Mouse (Mus musculus) adrenal gland, adult 2 months (tissue): ENCODE results near the gene Ptcd1. TPM values are rescaled to one million over a fixed set of nuclear protein-coding genes. Genes with fewer than 3 reads are reported as not detected.
"Not testable (repeated sequence)": the region's sequence is repeated elsewhere in the genome, so short reads cannot be mapped to it uniquely, and the experiment has no call there.

ENCODE experiments used
- DNase-seq: peaks from one replicate; pipeline ENCODE4 v3.0.0; 2021
- long read RNA-seq: library from polyadenylated mRNA; stranded (forward); transcript quantifications from one replicate; pipeline ENCODE4 v2.0.0, GENCODE M21; 2021
- polyA plus RNA-seq: library from polyadenylated mRNA; depleted of rRNA; stranded (reverse); fragments of >200 nt; gene quantifications from 2 replicates; pipeline ENCODE4 v1.2.3, GENCODE M21; 2012; rRNA removed
- total RNA-seq, 2 experiments: library from RNA; stranded (reverse); gene quantifications; 2 replicates each; pipeline ENCODE4 v1.2.3; 2021

The Ptcd1 gene
- total RNA-seq (10 to 100 TPM; 24.4 to 25.8 TPM), polyA plus RNA-seq (18.9 and 23.8 TPM in 2 replicates)
- long read RNA-seq, transcript Ptcd1-201 (9 exons, 3,087 nt), result major isoform, 35 of 44 reads
- long read RNA-seq, partial matches to known transcripts, result 4 of 44 reads
- long read RNA-seq, other reads (novel, unspliced or antisense), result 5 of 44 reads

DNA sequence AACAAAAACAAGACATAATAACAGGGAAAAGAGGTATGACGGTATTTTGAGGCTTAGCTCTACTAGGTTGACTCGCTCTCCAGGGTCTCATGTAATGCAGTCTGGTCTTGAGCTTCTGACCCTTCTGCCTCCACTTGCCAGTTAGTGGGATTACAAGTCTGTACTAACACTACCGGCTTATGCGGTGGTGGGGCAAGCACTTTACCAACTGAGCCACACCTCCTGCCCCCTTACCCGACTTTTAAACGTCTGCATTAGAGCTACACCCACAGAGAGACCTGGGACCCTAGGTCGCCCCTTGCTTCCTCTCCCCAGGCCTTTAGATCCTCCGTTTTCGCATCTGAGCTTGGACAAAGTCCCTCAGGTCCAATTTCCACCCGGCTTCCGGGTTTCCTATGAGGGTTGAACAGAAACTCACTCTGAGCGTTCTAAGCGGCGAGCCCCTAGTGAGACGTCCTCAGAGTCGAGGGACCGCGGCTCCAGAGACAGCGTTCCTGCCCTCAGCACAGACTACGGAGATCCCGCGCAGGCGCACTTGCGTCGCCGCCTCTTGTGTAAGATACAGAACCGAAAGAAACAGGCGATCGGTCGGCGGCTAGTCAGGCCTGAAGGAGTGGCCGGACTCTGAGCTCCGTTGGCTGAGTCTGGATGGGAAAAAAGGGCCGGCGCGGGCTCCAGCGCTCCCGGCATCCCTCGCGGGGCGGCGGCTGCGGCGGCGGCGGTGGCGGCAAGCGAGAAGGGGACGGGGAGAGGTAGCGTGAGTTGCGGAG is at the start of gene Ptcd1, which contains the start of gene Cpsf4:
Ptcd1 (minus strand) TSS at position 573 of the 770 bp plus-strand sequence.
Cpsf4 (plus strand) TSS at position 678 of the 770 bp plus-strand sequence.
- DNase-seq, result peak; percentile 99

DNA sequence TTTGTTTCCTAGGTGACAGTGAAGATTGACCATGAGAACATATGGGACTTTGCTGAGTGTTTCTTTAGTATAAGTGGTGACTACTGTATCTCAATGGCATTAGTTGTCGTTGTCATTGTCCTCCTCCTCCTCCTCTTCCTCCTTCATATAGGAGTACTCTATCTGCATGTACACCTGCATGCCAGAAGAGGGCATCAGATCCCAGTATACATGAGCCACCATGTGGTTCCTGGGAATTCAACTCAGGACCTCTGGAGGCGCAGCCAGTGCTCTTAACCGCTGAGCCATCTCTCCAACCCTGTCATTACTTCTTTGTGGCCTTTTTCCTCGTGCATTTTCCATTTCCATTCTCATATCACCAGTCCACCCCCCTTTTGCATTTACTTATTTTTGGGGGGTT is 47.8 kb upstream of the Ptcd1 start:
- peak; percentile 39 for DNase-seq

DNA sequence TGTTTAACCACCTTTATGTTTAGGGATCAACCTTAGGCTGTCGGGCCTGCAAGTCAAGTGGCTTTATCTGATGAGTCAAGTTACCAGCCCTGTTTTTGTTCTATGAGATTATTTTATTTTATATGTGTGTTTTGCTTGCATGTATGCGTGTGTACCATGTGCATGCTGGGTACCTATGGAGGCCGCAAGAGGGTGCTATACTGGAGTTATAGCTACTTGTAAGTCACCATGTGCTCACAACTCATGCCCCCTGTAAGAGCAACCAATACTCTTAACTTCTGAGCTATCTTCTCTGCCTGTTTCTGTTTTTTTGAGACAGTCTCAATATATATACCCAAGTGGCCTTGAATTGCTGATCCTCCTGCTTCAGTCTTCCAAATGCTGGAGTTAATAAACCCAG is 46.6 kb upstream of the Ptcd1 start:
- DNase-seq, result no peak

DNA sequence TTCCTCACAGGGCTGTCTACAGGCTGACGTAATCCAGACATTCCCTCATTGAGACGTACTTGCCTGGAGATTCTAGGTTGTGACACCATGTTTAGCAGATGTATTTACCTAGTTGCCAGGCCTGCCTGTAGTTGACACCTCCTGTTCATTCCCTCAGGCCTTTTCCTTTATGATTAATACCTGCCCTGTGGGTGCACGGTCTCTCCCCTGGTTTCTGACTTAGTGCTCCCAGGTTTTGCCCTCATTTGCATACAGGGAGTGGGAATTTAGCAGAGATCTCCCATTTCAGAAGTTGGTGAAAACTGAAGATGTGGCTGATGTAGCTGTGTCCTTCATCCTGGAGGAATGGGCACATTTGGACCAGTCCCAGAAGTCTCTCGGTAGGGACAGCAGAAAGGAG is 45.3 kb upstream of the Ptcd1 start:
- no peak for DNase-seq

DNA sequence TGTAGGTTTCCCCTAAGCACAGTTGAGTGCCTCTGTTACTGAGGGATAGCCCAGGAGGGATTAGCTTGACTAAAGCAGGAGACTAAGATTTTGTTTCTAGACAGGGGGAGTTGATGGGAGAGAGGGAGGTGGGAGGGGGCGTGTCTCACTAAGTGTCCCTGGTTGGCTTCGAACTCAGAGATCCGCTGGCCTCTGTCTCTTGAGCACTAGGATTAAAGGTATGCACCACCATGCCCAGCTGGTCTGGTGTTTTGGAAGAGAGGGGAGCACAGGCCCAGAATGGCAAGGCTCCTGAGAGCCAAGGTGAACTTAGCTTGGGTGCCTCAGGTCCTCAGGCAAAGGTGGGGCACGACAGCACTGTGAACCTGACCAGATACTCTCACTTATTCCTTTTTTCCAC is 44.4 kb upstream of the Ptcd1 start:
- DNase-seq, result no peak

DNA sequence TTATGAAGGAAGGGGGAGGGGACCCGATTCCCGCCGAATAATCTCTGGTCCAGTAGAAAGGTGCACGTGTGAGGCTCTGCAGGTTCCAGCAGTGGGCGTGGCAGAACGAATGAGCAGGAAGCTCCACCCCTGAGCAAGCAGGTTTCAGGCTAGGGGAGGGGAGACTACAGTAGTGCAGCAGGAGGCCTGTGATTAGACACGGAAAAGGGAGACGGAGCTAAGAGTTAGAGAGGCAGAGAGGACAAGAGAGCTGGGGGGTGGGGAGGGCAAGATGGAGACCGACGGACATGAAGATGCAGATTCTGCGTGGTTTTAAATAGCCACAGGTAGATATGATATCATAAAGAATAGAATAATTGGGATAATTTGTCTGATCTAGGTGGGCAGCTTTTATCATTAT is 41.5 kb upstream of the Ptcd1 start:
- DNase-seq, result not testable (repeated sequence)

DNA sequence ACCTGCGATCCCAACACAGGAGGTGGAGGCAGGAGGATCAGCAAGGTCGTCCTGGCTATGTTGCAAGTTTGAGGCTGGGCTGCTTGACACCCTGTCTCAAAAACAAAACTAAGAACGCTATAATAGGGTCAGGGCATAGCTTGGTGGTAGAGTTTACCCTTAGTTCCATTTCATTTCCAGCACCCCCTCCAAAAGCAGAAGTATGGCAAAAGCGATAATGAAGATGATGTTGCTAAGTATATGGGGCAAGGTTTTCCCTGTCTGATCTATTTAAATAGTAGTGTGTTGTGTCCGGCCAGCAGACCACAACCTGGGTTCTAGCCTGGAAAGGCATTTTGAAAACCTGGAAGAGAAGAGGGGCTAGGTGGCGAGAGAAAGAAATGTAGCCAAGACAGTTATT is 41.0 kb upstream of the Ptcd1 start:
- no peak for DNase-seq

DNA sequence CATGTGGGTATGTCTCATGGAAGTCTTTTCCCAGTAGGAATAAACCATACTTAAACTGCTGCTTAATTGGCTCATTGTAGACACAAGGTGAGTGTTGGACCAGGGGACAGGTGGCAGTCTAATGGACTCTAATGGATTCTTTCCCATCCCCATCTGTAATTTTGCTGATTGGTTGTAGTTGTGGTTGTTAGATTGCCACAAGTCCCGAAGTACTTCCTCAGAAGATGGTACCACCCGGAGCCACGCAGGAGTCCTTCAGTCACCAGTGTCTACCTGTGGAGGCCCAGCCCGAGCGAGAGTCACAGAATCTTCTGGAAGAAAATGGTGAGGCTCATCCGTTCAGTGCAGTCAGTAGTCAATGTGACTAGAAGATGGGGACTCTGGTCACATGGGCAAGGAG is 40.5 kb upstream of the Ptcd1 start:
- DNase-seq, result no peak

DNA sequence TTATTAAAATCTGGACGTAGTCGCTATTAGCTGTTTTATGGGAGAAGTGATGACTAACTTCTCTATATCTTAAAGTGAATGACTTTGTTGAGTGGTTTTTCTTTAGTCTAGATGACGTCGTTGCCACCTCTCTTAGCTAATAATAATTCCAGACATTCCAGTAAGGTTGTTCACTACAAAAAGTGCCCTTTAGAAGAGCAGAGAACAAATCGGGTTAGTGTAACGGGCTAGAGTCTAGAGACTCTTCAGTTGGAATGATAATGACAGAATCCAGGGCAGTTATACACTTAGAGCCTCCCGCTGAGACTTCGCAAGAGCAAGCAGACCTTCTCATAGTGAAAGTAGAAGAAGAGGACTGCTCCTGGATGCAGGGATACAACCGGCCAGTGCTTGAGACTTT is 38.1 kb upstream of the Ptcd1 start:
- DNase-seq, result no peak

DNA sequence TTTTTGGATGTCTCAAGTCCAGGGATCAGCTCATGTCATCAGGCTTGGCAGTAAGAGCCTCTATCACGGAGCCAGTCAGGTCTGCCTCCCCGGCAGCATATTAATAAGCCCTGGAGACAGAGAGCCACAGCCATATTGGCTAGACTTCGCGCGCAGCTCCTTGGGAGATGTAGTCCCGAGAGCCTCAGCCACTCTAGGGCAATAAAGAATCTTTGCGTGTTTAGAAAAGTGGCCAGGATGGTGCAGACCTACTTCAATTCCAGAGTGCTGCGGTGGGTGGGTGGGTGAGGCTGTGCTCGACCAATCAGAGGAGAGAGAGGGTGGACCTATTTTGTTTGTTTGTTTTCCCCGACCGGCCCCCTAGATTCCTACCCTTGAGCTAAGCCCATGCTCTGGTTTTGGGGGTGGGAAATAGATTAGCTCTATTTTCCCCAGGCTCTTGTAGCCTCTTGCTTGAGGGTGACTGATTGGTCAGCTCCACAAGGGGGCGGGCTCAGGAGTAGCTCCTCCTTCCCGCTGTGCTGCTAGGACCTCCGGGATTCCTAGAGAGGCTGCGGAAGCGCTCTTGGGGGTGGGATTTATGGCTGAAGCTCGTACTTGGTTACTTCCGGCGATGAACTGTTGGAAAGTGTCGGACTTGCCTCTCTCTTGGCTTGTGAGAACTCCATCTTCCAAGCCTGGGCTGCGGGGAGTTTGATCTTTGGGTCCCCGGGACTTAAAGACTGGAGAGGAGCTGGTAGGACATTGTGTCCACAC is 37.2 kb upstream of the Ptcd1 start, which contains the start of gene Zkscan5:
Zkscan5 (plus strand) TSS at position 627 of the 756 bp plus-strand sequence.
- DNase-seq, result peak; percentile 98

DNA sequence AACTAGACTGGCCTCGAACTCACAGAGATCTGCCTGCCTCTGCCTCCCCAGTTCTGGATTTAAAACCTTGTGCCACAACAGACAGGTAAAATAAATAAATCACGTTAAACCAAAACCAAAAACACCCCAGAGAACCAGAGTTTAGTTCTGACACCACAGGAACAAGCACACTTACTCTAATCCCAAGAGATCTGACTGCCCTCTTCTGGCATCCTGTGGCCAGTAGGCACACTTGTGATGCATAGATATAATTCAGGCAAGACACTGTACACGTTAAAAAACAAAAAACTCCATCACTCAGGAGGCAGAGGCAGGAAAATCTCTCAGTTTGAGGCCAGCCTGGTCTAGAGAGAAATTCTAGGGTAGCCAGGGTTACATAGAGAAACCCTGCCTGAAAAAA is 35.5 kb upstream of the Ptcd1 start:
- no peak for DNase-seq

DNA sequence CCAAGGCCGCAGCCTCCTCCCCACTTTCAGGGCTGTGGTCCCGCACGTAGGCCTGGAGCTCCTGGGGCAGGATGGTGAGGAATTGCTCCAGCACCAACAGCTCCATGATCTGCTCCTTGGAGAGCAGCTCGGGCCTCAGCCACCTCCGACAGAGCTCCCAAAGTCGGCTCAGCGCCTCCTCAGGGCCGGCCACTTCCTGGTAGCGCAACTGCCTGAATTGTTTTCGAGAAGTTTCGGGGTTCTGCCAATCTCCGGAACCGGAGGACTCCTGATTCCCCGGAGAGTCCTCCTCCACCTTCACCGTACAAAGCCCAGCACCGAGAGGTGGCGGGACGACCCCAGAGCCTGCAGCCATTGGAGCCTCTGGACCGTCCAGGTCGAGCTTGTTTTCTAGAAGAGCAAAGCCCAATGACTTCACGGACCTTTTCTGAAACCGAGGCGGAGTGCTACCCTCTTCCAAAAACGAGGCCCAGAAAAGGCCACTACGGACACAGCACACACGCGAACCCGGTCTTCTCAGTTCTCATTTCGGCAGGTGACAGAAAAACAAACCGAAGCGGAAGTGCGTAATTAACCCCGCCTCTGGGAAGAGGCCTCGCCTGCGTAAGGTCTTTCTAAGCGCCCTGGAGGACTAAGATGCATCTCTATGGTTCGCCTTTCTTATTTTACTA is 34.5 kb upstream of the Ptcd1 start, which contains the start of gene Zkscan14:
Zkscan14 (minus strand) TSS at position 548 of the 671 bp plus-strand sequence.
- DNase-seq, result peak; percentile 80

DNA sequence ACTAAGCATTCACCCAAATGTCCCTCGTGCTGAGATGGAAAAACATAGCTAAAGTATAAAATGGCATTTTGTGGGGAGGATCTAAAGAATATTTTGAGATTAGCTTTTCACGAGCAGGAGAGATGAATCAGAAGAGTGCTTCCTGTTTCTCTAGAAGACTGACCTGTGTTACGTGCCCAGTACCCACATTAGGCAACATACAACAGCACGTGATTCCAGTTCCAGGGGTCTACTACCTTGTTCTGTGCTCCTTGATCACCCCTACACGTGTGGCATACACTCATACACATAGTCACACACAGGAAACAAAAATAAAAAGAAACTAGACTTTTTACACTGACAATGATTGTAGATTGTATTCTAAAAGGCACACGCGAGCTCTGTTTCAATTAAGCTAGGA is 33.5 kb upstream of the Ptcd1 start:
- no peak for DNase-seq

DNA sequence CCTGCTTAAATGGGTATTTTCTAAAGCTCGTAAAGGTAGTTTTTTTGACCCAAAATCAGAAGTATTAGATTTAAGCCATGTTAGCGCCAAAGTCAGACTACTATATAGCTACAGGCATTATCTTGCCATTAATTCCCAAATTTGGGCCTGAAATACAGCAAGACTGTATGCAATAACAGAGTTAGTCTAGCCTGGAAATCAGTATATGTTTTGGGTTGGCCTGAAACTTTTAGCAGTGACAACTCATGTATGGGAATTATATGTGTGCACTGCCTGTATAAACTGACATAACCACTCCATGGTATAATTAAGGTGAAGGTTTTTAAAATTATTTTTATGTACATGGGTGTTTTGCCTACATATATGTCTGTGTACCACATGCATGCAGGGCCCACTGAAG is 25.1 kb upstream of the Ptcd1 start, which contains the start of gene Atp5j2:
Atp5j2 (minus strand) TSS at position 101 of the 400 bp plus-strand sequence.
- no peak for DNase-seq

DNA sequence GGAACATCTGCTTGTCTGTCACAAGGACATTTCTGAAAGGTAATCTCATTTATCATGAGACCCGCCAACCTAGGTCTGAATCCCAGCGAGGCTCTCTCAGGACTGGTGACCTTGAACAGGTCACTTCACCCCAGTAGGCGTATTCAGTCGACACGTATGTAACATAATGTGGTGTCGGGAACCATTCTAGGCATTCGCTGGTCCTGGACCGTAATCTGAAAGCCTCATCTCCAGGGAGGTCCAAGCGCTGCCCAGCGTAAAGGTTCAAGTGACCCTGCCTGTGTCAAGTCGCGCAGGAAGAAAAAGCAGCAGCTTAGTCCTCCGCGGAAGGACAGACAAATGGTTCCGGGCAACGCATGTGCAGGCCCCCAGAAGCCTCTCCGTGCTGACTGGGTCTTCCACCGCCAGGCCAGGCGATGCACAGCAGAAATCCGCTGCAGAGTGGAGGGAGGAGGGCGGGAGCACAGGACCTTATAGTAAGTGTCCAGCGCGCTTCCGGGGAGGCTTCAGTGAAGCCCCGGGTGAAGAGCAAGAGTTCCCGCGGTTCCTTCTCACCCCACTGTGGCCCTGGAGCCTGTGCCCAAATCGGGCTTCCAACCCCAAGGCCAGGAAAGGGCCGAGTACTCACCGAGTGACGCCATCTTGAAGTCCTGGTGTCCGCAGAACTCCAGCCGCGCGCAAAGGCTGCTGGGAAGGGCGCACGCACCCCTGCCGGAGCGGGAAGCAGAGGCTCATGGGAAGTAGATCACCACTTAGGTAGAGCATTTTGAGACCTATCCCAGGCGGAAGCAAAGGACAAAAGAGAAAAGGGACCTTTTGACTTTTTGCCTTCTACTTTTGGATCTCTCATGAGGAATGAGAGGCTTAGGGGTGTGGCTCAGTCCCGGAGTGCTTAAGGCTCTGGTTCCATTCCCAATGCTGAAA is 24.2 kb upstream of the Ptcd1 start:
- DNase-seq, result peak; percentile 94

DNA sequence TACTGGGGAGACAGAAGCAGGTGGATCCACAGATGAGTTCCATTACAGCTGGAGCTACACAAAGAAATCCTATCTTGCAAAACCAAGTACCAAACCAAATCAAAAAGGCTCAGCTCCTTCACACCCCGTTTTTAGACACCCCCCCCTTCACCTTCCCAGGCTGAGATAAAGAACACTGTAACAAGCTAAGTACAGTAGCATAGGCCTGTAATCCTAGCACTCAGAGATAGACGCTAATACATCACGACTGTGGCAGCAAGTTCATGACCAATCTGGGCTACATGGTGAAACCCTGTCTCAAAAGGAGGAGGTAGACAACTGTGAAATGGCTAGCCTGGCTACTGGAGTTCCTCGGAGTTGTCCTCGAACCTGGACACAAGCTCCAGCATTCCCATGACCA is 23.5 kb upstream of the Ptcd1 start:
- no peak for DNase-seq

DNA sequence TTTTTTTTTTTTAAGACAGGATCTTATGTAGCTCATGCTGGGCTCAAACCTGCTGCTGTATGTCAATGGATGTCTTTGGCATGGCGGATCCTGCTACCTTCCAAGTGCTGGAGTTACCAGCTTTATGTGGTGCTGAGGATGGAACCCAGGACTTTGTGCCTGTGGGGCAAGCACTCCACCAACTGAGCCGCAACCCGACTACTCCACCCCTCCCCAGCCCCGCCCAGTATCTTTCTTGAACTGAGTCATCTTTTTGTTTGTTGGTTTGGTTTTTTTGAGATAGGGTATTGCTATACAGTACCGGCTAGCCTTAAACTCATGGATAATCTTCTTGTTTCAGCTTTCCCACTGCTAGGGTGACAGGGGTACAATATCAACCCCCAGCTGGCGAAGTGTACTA is 22.5 kb upstream of the Ptcd1 start:
- no peak for DNase-seq

DNA sequence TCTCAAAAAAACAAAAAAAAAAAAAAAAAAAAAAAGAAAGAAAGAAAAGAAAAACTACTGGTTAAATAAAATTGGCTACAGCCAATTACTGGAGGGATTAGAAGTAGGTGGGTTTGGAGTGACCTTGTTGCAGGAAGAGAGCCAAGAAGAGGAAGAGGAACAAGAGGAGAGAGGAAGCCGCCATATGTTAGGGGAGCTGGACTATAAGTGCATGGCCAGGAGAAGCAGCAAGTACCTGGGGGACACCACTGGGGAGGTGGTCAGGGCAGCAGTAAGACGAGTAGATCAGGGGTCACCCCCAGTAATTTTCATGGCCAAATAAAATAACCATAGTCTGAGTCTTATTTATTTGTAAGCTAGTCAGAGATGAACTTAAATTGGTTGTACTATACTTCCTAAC is 18.3 kb upstream of the Ptcd1 start:
- no peak for DNase-seq

DNA sequence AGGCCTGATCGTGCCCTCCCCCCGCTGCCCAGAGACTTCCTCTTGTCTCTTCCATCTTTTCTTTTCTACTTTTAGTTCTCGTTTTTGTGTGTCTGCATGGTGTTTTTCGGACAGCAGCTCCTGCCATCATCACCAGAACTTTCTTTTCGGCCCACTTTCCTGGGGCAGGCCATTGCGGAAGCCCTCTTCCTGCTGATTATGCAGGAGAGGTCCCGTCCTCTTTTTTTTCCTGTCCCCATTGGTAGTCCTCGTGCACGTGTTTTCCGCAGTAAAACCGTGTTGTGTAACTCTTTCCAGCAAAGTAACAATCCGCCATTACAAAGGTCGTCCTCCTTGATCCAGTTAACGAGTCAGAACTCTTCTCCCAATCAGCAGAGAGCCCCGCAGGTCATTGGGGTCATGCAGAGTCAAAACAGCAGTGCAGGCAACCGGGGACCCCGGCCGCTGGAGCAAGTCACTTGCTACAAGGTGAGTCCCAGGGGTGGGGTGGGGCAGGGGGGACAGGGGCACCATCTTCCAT is 11.6 kb upstream of the Ptcd1 start:
- DNase-seq, result no peak

DNA sequence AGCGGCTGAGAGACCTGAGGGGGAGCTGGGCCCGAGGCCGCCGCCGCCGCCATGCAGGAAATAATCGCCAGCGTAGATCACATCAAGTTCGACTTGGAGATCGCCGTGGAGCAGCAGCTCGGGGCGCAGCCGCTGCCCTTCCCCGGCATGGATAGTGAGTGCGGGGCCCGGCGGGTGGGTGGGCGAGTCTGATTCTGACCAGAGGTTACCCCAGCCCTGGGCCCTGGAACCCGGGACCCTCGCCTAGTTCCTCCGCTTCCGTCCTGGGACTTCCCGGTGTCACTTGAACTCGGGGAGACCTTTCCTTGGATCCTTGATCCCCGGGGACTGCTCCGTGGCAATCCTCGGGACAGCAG is 376 bp upstream of the Ptcd1 start:
- no peak for DNase-seq

DNA sequence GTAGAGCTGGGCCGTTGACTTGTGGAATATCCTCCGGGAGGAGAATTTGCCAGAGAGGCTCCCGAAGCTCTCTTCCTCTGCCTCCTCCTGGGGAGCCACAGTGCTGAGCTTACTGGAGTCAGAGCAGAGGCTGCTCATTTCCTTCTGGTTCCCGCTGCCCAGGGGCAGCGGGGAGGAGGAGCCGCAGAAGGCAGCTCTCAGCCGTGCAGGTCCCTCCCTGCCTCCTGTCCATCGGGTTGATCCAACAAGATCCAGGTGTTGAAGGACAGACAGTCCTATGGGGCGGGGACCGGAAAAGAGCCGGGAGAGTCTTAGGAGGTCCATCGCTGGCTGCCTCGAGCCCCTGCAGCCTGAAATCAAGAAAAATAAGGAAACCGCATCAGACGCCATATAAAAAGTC is 1.7 kb downstream of the Ptcd1 start:
- no peak for DNase-seq
